Mouse (Mus musculus) ovary, postnatal 36 days (tissue): ENCODE measurements around the gene Fbxw9.
"Not testable (repeated sequence)": the region's sequence is repeated elsewhere in the genome, so short reads cannot be mapped to it uniquely, and the experiment has no call there.

Experiments
- DNase-seq: peaks from one replicate; pipeline ENCODE4 v3.0.0; 2022; ENCODE audit warnings: low spot score, mixed read lengths

Gene Fbxw9

GRCm38 (mm10) chr8:85037366-85037680, 22.5 kb upstream of the Fbxw9 start:
- DNase-seq, result no peak

DNA sequence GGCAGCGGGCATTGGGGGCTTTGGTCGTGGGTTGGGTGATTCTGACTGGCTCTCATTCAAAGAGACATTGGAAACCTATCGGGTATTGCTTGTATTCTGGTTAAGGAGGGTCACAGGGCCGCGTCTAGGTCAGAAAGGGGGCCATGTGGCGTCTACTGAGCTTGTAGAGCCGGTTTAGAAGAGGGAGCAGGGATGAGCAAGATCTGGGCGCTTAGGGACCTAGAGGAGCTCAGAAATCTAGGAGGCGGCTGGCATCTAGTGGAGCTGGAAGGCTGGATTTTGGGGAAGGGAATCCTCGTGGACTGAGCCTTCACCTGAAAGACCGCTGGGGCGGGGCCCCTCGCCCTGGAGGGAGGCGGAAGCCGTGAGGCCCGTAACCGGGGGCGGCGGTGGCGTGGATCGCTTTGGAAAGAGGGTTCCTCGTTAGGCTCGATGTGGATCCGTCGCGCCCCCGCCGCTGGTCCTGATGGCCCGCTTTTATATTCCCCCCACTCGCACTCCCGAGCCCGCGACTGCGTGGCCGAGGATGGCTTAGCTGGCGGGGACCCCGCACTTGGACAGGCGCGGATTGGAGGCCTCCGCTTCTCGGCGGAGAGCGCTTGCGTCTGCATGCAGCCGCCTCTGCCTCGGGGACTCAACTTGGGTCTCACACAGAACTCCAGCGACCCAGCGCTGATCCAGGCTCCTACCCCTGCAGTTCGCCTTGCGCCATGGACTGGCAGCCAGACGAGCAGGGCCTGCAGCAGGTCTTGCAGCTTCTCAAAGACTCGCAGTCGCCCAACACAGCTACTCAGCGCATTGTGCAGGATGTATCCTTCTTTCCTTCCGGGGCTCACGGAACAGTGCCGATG, 21.9 kb upstream of the Fbxw9 start:
- DNase-seq, result peak; percentile 54

GRCm38 (mm10) chr8:85043619-85044018, 16.2 kb upstream of the Fbxw9 start:
- no peak for DNase-seq

- DNase-seq, result no peak
Measured at GRCm38 (mm10) chr8:85057367-85057766, 2.5 kb upstream of the Fbxw9 start.

DNA sequence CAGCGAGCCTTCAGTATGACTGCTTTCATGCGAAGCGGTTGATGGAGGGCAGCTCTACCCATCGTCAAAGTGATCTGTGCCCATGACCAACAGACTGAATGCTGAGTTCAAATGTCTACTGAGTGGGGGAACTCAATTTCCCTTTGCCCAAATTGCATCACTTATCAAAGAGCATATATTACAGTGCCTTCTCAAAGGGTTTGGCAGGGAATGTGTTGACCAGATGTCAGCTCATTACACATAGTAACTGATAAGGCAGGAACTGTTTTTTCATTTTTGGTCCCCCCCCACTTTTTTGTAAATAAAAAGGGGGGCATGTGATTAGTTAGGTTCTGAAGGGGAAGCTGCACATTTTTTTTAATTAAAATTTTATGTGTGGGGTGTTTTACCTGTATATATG, 2.7 kb downstream of the Fbxw9 start:
- no peak for DNase-seq

GRCm38 (mm10) chr8:85065213-85065612, 5.4 kb downstream of the Fbxw9 start:
- DNase-seq, result no peak

DNA sequence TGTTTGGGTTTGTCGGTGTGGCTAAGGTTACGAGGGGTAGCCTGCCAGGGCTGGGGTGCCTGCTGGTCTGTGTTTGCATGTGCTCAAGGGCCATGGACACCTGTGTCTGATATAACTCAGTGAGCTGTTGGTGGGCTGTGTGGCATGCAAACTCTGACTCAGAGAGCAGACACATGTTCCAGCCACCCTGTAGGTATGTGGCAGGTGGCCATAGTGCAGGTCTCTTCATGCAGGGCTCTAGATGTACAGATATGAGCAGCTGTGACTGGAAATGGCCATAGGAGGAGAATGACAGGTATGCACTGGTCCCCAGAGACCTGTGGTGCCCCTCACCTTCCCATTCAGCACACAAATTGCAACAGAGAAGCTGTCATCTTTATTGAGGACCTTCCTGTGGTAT, 7.3 kb downstream of the Fbxw9 start:
- no peak for DNase-seq

GRCm38 (mm10) chr8:85067982-85068381, 8.1 kb downstream of the Fbxw9 start, which contains the start of gene Gm5741:
Gene Gm5741 (minus strand): TSS chr8:85067982.
- DNase-seq, result no peak

DNA sequence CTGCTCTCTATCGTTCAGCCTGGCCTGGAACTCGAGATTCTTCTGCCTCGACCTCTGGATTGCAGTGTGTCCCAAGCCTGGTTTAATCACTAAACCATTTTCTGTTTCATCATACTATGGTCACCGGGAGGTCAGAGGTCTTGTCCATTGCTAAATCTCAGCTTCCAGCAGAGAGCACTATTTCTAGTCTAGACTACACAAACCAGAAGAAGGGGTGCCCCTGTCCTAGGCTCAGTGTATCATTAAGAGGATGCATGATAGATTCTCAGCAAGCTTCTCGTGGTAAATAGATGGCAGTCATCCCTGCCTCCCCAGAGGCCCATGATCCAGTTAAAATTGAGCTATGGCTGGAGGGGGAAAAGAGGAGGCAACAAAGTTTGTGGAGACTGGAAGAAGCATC, 11.2 kb downstream of the Fbxw9 start:
- DNase-seq, result no peak

DNA sequence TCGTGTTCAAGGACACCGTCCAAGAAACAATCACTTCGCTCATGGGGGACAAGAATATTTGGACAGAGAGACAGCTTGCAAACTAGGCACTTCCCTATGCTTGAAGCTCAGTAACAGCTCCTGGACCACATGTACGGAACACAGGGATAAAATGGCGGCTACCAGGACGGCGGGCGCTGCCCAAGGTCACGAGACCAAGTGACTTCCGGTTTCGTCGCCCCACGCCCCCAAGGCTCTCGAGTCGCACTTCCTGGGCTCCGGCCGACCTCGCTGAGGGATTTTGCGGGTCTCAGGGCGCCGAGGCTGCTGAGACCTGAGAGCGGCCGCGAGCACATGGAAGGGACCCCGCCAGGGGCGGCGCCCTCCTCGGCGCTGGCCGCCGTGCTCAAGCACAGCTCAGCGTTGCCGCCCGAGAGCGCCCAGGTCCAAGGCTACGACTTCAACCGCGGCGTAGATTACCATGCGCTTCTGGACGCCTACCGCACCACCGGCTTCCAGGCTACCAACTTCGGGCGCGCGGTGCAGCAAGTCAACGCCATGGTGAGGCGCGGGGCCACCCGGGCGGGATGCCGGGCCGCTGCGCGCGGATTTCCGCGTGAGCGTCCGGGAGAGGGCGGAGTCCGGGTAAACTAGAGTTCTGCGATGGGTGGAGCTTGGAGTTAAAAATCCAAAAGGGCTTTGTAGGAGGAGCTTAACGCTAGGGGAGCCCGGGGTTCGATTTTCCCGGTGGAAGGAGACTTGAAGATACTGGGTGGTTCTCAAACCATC, 11.8 kb downstream of the Fbxw9 start, which contains the start of gene Dhps:
Gene Dhps, plus strand, starts transcription at position 244 of the 768 bp plus-strand sequence.
- DNase-seq, result peak; percentile 91

DNA sequence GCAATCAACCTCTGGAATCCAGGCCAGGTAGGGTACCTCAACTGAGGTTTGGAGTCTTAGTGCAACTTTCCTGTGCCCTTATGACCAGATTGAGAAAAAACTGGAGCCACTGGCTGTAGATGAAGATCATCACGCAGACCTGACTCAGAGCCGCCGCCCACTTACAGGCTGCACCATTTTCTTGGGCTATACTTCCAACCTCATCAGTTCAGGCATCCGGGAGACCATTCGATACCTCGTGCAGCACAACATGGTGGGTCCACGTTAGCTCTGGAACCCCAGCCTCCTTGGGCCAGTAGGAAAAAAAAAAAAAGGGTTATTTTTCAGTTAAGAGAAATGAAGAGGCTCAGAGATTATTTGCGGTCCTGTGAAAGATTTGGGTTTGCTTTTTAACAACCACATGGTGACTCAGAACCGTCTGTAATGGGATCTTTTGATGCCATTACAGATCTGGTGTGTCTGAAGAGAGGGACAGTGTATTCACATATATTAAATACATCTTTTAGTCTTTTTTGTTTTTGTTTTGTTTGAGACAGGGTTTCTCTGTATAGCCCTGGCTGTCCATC, 12.6 kb downstream of the Fbxw9 start:
- DNase-seq, result no peak

DNA sequence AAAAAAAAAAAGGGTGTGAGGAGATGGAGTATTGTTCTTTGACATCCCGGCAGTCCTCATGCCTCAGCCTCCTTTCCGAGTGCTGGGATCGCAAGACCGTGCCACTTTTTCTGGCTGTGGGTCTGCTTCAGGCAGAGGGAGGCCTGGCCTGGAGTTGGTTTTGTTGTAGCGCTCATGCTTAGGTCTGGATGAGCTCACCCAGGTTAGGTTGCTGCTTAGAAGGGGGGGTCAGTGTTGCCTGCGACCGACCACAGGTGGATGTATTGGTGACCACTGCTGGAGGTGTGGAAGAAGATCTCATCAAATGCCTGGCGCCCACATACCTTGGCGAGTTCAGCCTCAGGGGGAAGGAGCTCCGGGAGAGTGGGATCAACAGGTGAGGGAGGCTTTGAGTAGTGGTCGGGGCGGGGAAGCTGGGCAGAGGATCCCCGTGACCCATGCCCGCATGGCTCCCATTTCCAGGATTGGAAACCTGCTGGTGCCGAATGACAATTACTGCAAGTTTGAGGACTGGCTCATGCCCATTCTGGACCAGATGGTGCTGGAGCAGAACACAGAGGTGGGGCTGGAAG, 13.3 kb downstream of the Fbxw9 start:
- DNase-seq, result no peak

- DNase-seq, result no peak
Measured at GRCm38 (mm10) chr8:85074167-85074566, 14.3 kb downstream of the Fbxw9 start.

- no peak for DNase-seq
Measured at GRCm38 (mm10) chr8:85074617-85075016, 14.8 kb downstream of the Fbxw9 start.

GRCm38 (mm10) chr8:85076001-85076400, 16.1 kb downstream of the Fbxw9 start:
- peak; percentile 42 for DNase-seq

DNA sequence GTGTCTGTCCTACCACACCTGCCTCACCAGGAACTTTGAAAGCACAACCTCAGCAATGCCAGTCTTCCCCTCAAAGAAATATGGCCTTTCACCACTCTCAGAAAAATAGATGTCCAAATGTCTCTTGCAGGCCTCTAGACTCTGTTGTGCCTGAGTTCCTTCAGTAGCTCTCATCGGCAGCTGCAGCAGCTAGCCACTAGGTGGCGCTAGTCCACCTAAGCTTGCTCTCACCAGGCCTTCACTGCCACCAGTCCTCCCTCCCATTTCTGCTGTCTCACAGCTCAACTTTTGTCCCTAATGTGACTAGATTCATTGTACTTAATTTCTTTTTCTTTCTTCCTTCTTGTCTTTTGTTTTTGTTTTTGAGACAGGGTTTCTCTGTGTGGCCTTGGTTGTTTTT, 17.1 kb downstream of the Fbxw9 start:
- peak; percentile 71 for DNase-seq

DNA sequence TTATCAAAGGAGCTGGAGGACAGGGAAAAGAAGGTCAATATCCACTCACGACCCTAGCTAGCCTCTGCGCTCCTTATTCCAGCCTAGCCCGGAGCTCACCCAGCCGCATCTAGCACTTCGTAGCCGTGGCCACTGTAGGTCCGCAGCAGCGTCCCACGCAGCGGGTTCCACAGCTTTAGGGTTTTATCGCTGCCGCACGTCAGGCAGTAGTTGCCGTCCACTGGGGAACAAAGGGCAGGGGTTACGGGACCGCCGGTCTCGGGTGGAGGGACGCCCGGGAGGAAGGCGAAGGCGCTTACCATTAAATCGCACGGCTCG, 20.3 kb downstream of the Fbxw9 start:
- DNase-seq, result no peak

DNA sequence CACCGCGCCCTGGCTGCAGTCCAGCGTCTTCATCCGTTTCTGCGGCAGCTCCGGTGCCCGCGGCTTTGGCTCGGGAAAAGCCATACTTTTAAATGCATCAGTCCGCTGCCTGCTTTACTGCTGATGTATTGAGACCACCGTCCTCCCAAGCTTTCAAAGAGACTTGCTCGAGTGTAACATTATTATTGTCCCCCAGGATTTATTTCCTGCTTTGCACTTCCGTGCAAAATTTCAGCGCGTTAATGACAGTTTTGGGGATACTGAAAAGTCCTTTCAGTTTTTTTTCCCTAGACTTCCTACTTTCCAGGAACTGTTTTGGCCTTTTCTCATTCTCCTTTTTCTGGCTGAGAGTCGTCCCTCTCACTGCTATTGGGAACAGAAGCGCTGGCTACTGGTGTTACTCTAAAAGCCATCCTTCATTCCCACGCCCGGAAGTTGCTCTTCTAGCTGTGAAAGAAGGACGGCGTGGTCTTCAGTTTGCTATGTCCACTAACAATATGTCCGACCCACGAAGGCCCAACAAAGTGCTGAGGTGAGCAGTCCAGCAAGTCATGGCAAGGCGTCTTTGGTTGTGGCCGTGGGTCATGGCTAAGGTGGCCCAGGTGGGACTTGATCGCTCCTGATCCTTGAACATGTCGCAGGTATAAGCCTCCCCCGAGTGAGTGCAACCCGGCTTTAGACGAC, 20.8 kb downstream of the Fbxw9 start, which contains the start of gene Wdr83os:
Gene Wdr83os, plus strand, starts transcription at position 209 of the 684 bp plus-strand sequence.
- DNase-seq, result peak; percentile 47

DNA sequence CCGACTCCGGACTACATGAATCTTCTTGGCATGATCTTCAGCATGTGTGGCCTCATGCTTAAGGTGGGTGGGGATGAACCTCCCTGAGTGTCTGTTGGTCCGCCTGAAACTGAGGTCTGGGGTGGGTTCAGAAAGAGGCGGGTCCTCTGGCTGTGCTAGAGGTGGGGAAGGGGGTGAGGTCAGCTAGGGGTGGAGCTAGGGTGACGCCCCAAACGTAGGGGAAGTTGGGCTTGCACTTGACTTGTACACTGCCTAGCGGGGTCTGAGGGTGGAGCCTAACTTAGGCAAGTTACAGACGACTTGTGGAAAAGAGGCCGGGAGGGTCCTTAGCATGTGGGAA, 21.3 kb downstream of the Fbxw9 start, which contains the start of gene Wdr83:
Gene Wdr83, minus strand, starts transcription at position 91 of the 340 bp plus-strand sequence.
- DNase-seq, result peak; percentile 39

GRCm38 (mm10) chr8:85082169-85082568, 22.3 kb downstream of the Fbxw9 start:
- DNase-seq, result not testable (repeated sequence)

- DNase-seq, result peak; percentile 85
Measured at GRCm38 (mm10) chr8:85083108-85083813, 23.4 kb downstream of the Fbxw9 start, which contains the start of gene Man2b1. Gene Man2b1 (plus strand): TSS chr8:85083270.
